Mouse (Mus musculus) neutrophil, adult 5-6 weeks (primary cell): ENCODE measurements around the gene Gpc6. TPM values are rescaled to one million over a fixed set of nuclear protein-coding genes. Genes with fewer than 3 reads are reported as not detected.

ENCODE experiments used
- ATAC-seq: fragments of 151-379, 151-347 bp; 2 replicates; pipeline ENCODE4 v1.8.0; 2017; ENCODE audit warnings: mild to moderate bottlenecking, moderate TSS enrichment; ENCODE audit not compliant: insufficient number of reproducible peaks, poor library complexity, low FRiP score, severe bottlenecking; ENCODE audit errors: extremely low read depth
- total RNA-seq: library from RNA; stranded (forward); fragments of 200-1000 nt; gene quantifications from 2 replicates; pipeline ENCODE4 v1.2.3, GENCODE M21; 2017

Gene Gpc6
- total RNA-seq, 1 experiment from 2014 or later, result 0.12 TPM

- no peak for ATAC-seq
These were observed 18.6 kb downstream of the Gpc6 start for GRCm38 (mm10) chr14:116943751-116944150.

GRCm38 (mm10) chr14:116945975-116946374 lies 20.9 kb downstream of the Gpc6 start:
- no peak for ATAC-seq

- no peak for ATAC-seq
These were observed 22.3 kb downstream of the Gpc6 start for GRCm38 (mm10) chr14:116947461-116947860.

- ATAC-seq, result no peak
These were observed 22.9 kb downstream of the Gpc6 start for GRCm38 (mm10) chr14:116947939-116948591.

- ATAC-seq, result no peak
These were observed 32.0 kb downstream of the Gpc6 start for GRCm38 (mm10) chr14:116957154-116957553.

GRCm38 (mm10) chr14:116964837-116965236 lies 39.7 kb downstream of the Gpc6 start:
- ATAC-seq, result no peak

GRCm38 (mm10) chr14:116974708-116975107 lies 49.6 kb downstream of the Gpc6 start:
- ATAC-seq, result no peak

GRCm38 (mm10) chr14:116975224-116975623 lies 50.1 kb downstream of the Gpc6 start:
- ATAC-seq, result no peak

GRCm38 (mm10) chr14:116977259-116977658 lies 52.1 kb downstream of the Gpc6 start:
- no peak for ATAC-seq

GRCm38 (mm10) chr14:116979714-116980382 lies 54.7 kb downstream of the Gpc6 start:
- no peak for ATAC-seq

- no peak for ATAC-seq
These were observed 56.6 kb downstream of the Gpc6 start for GRCm38 (mm10) chr14:116981711-116982110.

GRCm38 (mm10) chr14:116987341-116987740 lies 62.2 kb downstream of the Gpc6 start:
- ATAC-seq, result no peak

- ATAC-seq, result no peak
These were observed 75.3 kb downstream of the Gpc6 start for GRCm38 (mm10) chr14:117000376-117000775.

GRCm38 (mm10) chr14:117002313-117002712 lies 77.2 kb downstream of the Gpc6 start:
- ATAC-seq, result no peak

GRCm38 (mm10) chr14:117008781-117009180 lies 83.7 kb downstream of the Gpc6 start:
- no peak for ATAC-seq

- ATAC-seq, result no peak
These were observed 87.9 kb downstream of the Gpc6 start for GRCm38 (mm10) chr14:117012969-117013368.

- no peak for ATAC-seq
These were observed 88.5 kb downstream of the Gpc6 start for GRCm38 (mm10) chr14:117013554-117014117.

- no peak for ATAC-seq
These were observed 90.3 kb downstream of the Gpc6 start for GRCm38 (mm10) chr14:117015333-117015922.

GRCm38 (mm10) chr14:117022180-117022799 lies 97.2 kb downstream of the Gpc6 start:
- no peak for ATAC-seq

- no peak for ATAC-seq
These were observed 109.0 kb downstream of the Gpc6 start for GRCm38 (mm10) chr14:117034146-117034545.
